10 mouse cellular contexts compared by ENCODE assay signal in the genomic region with DNA sequence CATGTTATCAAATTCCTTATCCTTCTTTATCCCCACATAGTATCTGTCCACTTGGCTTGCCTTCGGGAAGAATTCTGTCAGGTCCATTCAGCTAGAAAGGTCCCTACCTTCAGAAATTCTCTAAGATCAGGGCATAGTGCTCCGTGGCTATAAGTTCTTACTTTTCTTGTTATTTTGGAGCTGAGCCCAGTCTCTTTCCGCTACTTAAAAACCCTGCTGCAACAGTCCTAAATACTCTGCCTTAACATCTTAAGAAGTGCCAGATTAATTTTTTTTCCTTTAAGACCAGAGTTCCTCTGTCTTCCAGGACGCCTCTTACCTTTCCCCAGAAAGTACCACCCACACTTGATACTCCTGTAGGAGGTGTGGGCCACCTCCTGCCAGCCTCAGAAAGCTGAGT. TPM values are rescaled to one million over a fixed set of nuclear protein-coding genes. Genes with fewer than 3 reads are reported as not detected.
DNase-seq lines count a peak whose midpoint lies in the region; ATAC-seq lines count a peak whose summit lies in the region.
"Had no signal": no experiment of that assay in that cellular context is flagged by ENCODE, and none has a peak within 500 bp of the region (broad histone marks: within the 10 kb centered on the region; RNA-seq: fewer than 3 reads in every experiment).

No protein-coding gene starts in this region.

- no peaks in the 10 kb centered on the region for H3K36me3 ChIP-seq in kidney, embryonic 16.5 days (ENCODE audit: insufficient read depth, low read length)
- no peaks in the 10 kb centered on the region for H3K36me3 ChIP-seq in limb, embryonic 15.5 days

- no peaks in the 10 kb centered on the region for H3K27me3 ChIP-seq in kidney, embryonic 16.5 days (ENCODE audit: insufficient read depth, low read length)
- H3K27me3 ChIP-seq in limb, embryonic 15.5 days = no peaks in the 10 kb centered on the region

- H3K9me3 ChIP-seq in kidney, embryonic 16.5 days (ENCODE audit: low read length) = no peaks in the 10 kb centered on the region
- H3K9me3 ChIP-seq in limb, embryonic 15.5 days = no peaks in the 10 kb centered on the region

- no peak for ATAC-seq in kidney, embryonic 16.5 days (ENCODE audit: low FRiP score, low TSS enrichment)
- ATAC-seq in limb, embryonic 15.5 days (ENCODE audit: insufficient number of reproducible peaks, low FRiP score, low TSS enrichment, low read depth) = no peak

- H3K4me3 ChIP-seq in kidney, embryonic 16.5 days (ENCODE audit: low read length) = no peak overlapping the region
- H3K4me3 ChIP-seq in limb, embryonic 15.5 days = no peak overlapping the region

- peaks cover 90% of the 10 kb centered on the region for H3K4me1 ChIP-seq in kidney, embryonic 16.5 days (ENCODE audit: insufficient read depth, low read length)
- peaks cover 78% of the 10 kb centered on the region for H3K4me1 ChIP-seq in limb, embryonic 15.5 days

- peak overlapping the region; percentile 90 for H3K27ac ChIP-seq in kidney, embryonic 16.5 days (ENCODE audit: low read length)
- H3K27ac ChIP-seq in limb, embryonic 15.5 days = 0 out of 2 replicates have a peak overlapping the region, but pooled peaks have one; percentile 55

- DNase-seq in heart, adult 11 months = peak; percentile 56
- DNase-seq in heart, adult 18-20 months = no peak
- DNase-seq in kidney, postnatal 10 days = no peak
- DNase-seq in 416B (ENCODE audit: low read depth) = peak; percentile 14
- DNase-seq in adrenal gland, adult (ENCODE audit: inconsistent age in 2 of 2, low spot score in 1 of 2) = no peak
- DNase-seq in embryo, embryonic 10 days (ENCODE audit: low spot score) = no peak
- DNase-seq: cerebellum, adult 18-20 months; layer of hippocampus, postnatal 36 days had no signal

- H3K4me2 ChIP-seq in kidney, embryonic 16.5 days (replicated peaks; ENCODE audit: low read depth, low read length) = no peak overlapping the region
- no peak overlapping the region for H3K4me2 ChIP-seq in limb, embryonic 15.5 days

- 45% methylated on average over 4 of the region's 4 CpGs for WGBS in kidney, embryonic 16.5 days
- 24% methylated on average over 4 of the region's 4 CpGs for WGBS in limb, embryonic 15.5 days

- H3K9ac ChIP-seq in kidney, embryonic 16.5 days (replicated peaks; ENCODE audit: low read length) = no peak overlapping the region
- H3K9ac ChIP-seq in limb, embryonic 15.5 days = no peak overlapping the region

RNA-seq across cellular contexts. Expression of gene Tspan14, which starts 6.4 kb away (rescaled TPM):
- total RNA-seq in heart, adult 18-20 months (2021) = 10 to 100 TPM; 13.8 to 18.2 TPM
- polyA plus RNA-seq in kidney, embryonic 16.5 days (2015; fragmentation: Nextera tagmentation; extraction: Ambion mirVana) = 138 and 144 TPM in 2 replicates
- polyA plus RNA-seq in limb, embryonic 15.5 days (2015; fragmentation: Nextera tagmentation; extraction: Ambion mirVana) = 70.3 and 76.9 TPM in 2 replicates

RNA-seq across cellular contexts. Expression of gene Fam213a, which starts 53.4 kb away (rescaled TPM):
- 10 to 100 TPM; 33.8 to 46.0 TPM for total RNA-seq in heart, adult 18-20 months (2021)
- polyA plus RNA-seq in kidney, embryonic 16.5 days (2015; fragmentation: Nextera tagmentation; extraction: Ambion mirVana) = 109 and 111 TPM in 2 replicates
- polyA plus RNA-seq in limb, embryonic 15.5 days (2015; fragmentation: Nextera tagmentation; extraction: Ambion mirVana) = 38.0 and 39.6 TPM in 2 replicates

Comparison
In these comparisons a context has a peak if more than half of its experiments do, and no peak if none do; other contexts are left out.
1. DNase-seq: peak in heart, adult 11 months (single experiment) and 416B (single experiment); none in heart, adult 18-20 months (0 of 2), kidney, postnatal 10 days (single experiment), adrenal gland, adult (0 of 2) and embryo, embryonic 10 days (single experiment).